Mouse (Mus musculus): ENCODE results near the gene Tgm5. TPM values are rescaled to one million over a fixed set of nuclear protein-coding genes. Genes with fewer than 3 reads are reported as not detected.

Gene Tgm5
- total RNA-seq, 2 experiments from 2014 or later, result not detected

Other genes starting within 250 kb of the Tgm5 start
- 13.3 and 14.4 TPM in 2 replicates for gene Cdan1, start 235.7 kb downstream of the Tgm5 start, total RNA-seq (2015)
- gene Cdan1, start 235.7 kb downstream of the Tgm5 start, total RNA-seq (2017), result 13.0 and 17.6 TPM in 2 replicates
- gene Ttbk2, start 235.2 kb downstream of the Tgm5 start, total RNA-seq (2015), result 4.0 and 5.2 TPM in 2 replicates
- 4.5 and 7.4 TPM in 2 replicates for gene Ttbk2, start 235.2 kb downstream of the Tgm5 start, total RNA-seq (2017)
- 24.7 and 27.1 TPM in 2 replicates for gene Ubr1, start 115.1 kb downstream of the Tgm5 start, total RNA-seq (2015)
- gene Ubr1, start 115.1 kb downstream of the Tgm5 start, total RNA-seq (2017), result 21.1 and 28.5 TPM in 2 replicates
- gene Tmem62, start 108.8 kb downstream of the Tgm5 start, total RNA-seq (2015), result 4.2 and 4.3 TPM in 2 replicates
- gene Tmem62, start 108.8 kb downstream of the Tgm5 start, total RNA-seq (2017), result 6.4 and 12.4 TPM in 2 replicates
- gene Ccndbp1, start 77.4 kb downstream of the Tgm5 start, total RNA-seq (2015), result 44.2 and 50.1 TPM in 2 replicates
- 33.5 and 38.1 TPM in 2 replicates for gene Ccndbp1, start 77.4 kb downstream of the Tgm5 start, total RNA-seq (2017)
- gene Epb42, start 48.8 kb downstream of the Tgm5 start, total RNA-seq (2015), result 1.7 and 2.4 TPM in 2 replicates
- 1.4 and 4.2 TPM in 2 replicates for gene Epb42, start 48.8 kb downstream of the Tgm5 start, total RNA-seq (2017)
- not detected in 2 replicates for gene Tgm7, start 24.0 kb upstream of the Tgm5 start, total RNA-seq (2015)
- not detected in 2 replicates for gene Tgm7, start 24.0 kb upstream of the Tgm5 start, total RNA-seq (2017)
- 12.2 and 12.4 TPM in 2 replicates for gene Adal, start 54.6 kb upstream of the Tgm5 start, total RNA-seq (2015)
- gene Adal, start 54.6 kb upstream of the Tgm5 start, total RNA-seq (2017), result 10.6 and 15.4 TPM in 2 replicates
- 11.7 and 12.8 TPM in 2 replicates for gene Lcmt2, start 54.8 kb upstream of the Tgm5 start, total RNA-seq (2015)
- gene Lcmt2, start 54.8 kb upstream of the Tgm5 start, total RNA-seq (2017), result 8.4 and 9.7 TPM in 2 replicates
- gene Tubgcp4, start 84.8 kb upstream of the Tgm5 start, total RNA-seq (2015), result 36.4 and 38.9 TPM in 2 replicates
- 28.8 and 39.3 TPM in 2 replicates for gene Tubgcp4, start 84.8 kb upstream of the Tgm5 start, total RNA-seq (2017)
- 18.8 and 21.2 TPM in 2 replicates for gene Zscan29, start 85.3 kb upstream of the Tgm5 start, total RNA-seq (2015)
- gene Zscan29, start 85.3 kb upstream of the Tgm5 start, total RNA-seq (2017), result 18.7 and 25.4 TPM in 2 replicates
- gene Trp53bp1, start 185.6 kb upstream of the Tgm5 start, total RNA-seq (2015), result 17.9 and 21.5 TPM in 2 replicates
- 35.9 and 36.2 TPM in 2 replicates for gene Trp53bp1, start 185.6 kb upstream of the Tgm5 start, total RNA-seq (2017)
- gene Map1a, start 203.8 kb upstream of the Tgm5 start, total RNA-seq (2015), result 0.10 TPM in 1 of 2 replicates, not detected in the other
- not detected in 2 replicates for gene Map1a, start 203.8 kb upstream of the Tgm5 start, total RNA-seq (2017)

All from megakaryocyte progenitor cell, adult 5-6 weeks (primary cell).